Mouse (Mus musculus) frontal cortex, postnatal 10 days (tissue): ENCODE results near the gene Ddx51.

ENCODE experiments used
- DNase-seq, 2 experiments: peaks; one replicate each; pipeline ENCODE4 v3.0.0; 2022; ENCODE audit warnings: low spot score in 2 of 2, mixed read lengths in 1 of 2

Gene Ddx51

DNA sequence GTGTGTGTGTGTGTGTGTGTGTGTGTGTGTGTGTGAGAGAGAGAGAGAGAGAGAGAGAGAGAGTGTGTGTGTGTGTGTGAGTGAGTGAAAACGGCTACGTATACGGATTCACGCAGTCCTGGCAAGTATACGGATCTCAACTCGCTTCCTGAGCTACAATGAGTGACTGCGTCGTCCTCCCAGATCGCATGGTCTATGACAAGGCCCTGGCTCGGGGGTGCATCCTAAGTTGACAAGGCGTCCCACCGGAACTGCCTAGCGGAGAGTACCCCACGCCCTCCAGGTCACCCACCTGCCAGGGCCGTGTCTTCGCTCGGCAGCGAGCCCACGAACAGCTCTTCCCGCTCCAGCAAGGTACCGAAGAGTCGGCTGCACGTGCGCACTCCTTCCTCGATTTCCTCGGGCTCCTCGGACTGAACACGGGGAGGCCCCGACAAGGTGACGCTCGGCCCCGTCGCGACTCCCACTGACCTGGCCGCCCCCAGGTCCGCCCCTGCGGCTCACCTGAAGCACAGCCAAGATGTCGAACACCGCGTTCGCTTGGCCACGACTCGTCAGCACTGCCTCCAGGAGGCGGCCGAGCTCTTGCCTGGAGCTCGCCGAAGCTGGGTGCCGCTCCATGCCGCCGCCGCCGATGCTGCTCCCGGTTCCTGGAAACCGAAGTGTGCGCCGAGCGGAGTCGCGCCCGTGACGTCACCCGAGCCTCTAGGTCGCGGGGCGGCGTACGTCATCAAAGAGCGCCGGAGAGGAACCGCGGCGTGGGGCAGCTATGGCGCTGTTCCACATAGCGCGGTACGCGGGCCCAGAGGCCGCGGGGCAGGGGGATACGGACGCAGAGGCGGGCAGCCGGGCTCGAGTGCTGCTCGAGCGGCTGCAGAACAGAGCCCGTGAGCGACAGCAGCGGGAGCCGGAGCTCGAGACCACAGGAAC is at the start of gene Ddx51, which contains the start of gene Noc4l:
Gene Ddx51 (plus strand): TSS at position 733 of the 930 bp plus-strand sequence.
Gene Noc4l (minus strand): TSS at position 699 of the 930 bp plus-strand sequence.
- DNase-seq, result peak; percentile 88 to 96

- DNase-seq, result no peak
Measured at GRCm38 (mm10) chr5:110604311-110604710, 48.9 kb upstream of the Ddx51 start.

GRCm38 (mm10) chr5:110605531-110606221 is 47.6 kb upstream of the Ddx51 start:
- no peak for DNase-seq

DNA sequence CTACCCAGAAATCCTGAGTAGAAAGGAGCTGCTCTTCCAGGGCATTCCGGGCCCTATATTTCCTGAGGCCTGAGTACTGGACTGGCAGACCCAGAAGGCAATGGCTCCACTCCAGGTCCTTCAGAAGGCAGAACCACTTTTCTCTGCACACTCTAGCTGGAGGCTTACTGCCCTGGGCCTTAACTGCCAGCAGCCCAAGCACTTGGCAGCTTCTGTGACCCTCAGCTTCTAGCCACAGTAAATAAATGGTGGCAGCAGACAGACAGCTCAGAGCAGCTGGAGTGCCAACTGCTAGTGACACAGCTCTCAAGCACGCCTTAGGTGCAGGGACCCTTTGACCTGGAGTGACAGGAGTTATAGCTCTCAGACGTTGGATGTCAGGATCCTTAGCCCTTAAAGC is 45.5 kb upstream of the Ddx51 start:
- no peak for DNase-seq

DNA sequence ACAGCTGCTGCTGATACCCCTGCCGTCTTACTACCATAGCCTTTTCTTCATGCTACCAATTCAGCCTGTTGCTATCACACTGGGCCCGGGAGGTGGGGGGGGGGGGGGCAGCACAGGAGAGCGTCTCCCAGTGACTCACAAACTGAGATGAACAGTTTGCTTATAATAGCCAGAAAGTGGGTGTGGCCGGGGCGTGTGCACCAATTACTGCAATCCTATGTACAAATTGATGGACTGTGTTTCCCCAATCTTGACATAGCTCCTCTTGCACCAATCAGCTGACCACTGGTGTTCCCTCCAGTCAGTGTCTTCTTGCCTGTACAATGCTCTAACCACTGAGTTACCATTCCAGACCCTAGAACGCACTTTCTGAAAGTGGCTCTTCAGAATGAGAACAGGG is 44.9 kb upstream of the Ddx51 start:
- no peak for DNase-seq

GRCm38 (mm10) chr5:110608941-110609340 is 44.3 kb upstream of the Ddx51 start:
- no peak for DNase-seq

DNA sequence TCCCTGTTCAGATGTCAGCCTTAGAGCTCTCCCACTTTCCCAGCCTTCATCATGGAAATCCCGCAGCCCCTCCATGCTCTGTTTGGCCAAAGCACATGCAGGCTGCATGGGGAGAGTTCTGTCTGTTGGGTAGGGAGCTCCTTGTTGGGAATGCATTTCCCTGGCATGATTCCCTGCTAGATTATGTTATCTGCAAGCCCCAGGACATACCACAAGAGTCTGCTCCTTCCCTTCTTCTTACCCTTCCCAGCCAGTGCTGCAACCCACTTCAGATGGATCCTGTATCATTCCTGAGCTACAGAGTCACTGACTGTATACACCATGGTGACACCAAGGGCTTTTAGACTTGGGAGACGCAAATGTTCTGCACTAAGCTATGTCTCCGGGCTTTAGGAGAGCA is 43.8 kb upstream of the Ddx51 start:
- DNase-seq, result no peak

DNA sequence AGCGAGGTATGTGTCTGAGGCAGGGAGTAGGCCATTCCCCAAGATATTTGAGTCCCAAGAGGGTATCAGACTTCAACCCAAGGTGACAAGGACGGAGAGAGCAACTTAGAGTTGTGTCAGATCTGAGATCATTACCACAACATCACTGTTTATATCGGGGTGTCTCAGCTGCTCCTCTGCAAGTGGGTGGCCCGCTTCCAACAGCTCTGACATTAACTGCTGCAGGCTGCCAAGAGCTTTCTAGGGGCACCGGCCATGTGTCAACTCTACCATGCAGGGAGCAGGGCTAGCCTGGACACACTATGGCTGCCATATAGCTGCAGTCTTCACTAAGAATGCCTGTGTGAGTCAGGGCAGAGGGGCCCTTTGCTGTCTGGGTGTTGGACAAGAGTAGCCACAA is 43.4 kb upstream of the Ddx51 start:
- DNase-seq, result no peak

GRCm38 (mm10) chr5:110610484-110610883 is 42.8 kb upstream of the Ddx51 start:
- DNase-seq, result no peak

- DNase-seq, result peak in 1 of 2 experiments; percentile 37
Measured at GRCm38 (mm10) chr5:110611435-110612158, 41.7 kb upstream of the Ddx51 start.

GRCm38 (mm10) chr5:110619226-110619625 is 34.0 kb upstream of the Ddx51 start:
- no peak for DNase-seq

- no peak for DNase-seq
Measured at GRCm38 (mm10) chr5:110624319-110624718, 28.9 kb upstream of the Ddx51 start.

GRCm38 (mm10) chr5:110627351-110627750 is 25.9 kb upstream of the Ddx51 start:
- DNase-seq, result no peak

- DNase-seq, result no peak
Measured at GRCm38 (mm10) chr5:110628156-110628555, 25.1 kb upstream of the Ddx51 start.

DNA sequence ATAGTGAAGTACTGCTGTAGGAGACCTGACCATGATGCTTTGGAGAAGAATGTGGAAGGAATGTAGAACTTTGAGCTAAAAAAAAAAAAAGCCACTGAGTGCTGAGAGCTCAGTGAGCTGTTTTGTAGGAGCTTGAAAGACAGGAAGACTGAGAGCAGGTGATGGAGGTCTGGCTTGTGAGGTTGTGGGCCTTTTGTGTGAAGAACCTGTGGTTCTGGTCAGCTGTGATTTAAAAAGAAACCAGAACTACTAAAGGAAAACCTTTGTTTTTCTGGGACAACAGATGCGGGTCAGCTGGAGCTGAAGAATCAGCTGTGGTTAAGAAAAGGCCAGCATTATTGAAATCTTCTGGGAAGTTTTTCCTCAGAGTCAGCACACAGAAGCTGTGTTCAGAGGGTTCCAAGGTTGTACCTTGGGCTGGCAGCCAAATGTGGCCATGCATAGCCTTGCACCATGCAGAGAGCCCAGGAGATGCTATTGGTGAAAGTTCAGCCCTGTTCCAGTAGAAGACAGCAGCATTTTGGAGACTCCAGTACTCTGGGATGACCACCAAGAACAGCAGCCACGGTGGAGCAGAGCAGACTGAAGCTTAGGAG is 23.6 kb upstream of the Ddx51 start:
- no peak for DNase-seq

- no peak for DNase-seq
Measured at GRCm38 (mm10) chr5:110635951-110636707, 17.1 kb upstream of the Ddx51 start.

DNA sequence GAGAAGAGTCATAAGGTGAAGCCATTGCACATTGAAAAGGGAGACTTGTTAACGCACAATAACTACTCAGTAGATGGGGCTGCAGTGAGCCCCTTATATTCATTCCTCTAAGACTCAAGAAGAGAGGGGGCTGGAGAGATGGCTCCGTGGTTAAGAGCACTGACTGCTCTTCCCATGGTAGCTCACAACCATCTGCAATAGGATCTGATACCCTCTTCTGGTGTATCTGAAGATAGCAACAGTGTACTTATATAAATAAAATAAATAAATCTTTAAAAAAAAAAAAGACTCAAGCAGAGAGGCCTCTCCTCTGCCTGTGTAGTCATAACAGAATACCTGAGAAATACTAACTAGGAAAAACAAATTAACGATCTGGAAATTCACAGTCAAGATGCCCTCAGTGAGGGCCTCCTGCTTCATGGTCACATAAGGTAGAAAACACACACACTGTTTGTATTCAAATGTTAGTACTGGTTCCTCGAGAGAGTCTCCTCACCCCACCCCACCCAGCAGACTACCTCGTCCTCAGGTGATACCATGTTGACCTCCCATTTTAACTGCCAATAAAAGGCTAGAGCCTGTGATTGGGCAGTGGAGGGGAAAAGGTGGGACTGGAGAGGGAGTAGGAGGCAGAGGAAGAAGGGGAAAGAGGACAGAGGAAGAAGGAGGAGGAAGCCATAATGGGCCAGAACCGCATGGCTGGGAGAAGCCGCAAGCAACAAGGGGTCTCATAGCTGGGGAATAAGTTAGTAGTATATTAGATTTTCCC is 14.8 kb upstream of the Ddx51 start:
- DNase-seq, result no peak

DNA sequence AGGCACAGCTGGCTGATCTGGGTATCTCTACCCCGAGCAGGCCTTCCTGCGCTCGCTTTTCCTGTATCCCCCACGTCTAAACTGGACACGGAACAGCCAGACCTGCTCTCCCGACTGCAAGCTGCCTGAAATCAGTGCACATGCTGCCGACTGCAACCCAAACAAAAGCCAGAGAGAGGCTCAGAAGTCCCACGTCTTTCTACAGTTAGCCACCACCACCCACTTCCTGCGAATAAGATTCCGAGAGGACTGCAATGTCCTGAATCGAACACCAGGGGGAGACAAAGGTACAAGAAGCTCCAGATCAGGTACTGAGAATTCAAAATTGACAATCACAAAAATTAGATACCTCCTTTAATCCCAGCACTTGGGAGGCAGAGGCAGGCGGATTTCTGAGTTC is 13.8 kb upstream of the Ddx51 start:
- peak; percentile 62 to 69 for DNase-seq

DNA sequence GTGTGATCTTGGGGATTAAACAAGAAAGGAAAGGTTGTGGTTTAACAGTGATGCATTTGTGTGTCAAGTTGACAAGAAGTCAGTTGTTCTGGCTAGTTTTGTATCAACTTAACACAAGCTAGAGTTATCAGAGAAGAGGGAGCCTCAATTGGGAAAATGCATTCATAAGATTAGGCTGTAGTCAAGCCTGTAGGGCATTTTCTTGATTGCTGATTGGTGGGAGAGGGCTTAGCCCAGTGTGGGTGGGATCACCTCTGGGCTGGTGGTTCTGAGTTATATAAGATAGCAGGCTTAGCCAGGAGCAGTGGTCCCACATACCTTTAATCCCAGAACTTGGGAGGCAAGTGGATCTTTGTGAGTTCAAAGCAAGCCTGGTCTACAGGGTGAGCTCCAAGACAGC is 6.9 kb upstream of the Ddx51 start:
- no peak for DNase-seq

GRCm38 (mm10) chr5:110653686-110654085 is 435 bp downstream of the Ddx51 start:
- no peak for DNase-seq
